Mouse (Mus musculus) left cerebral cortex, adult 8-10 months (tissue): ENCODE measurements around the gene Arhgef3. TPM values are rescaled to one million over a fixed set of nuclear protein-coding genes. Genes with fewer than 3 reads are reported as not detected.

Source experiments
- DNase-seq, 2 experiments: peaks; one replicate each; pipeline ENCODE4 v3.0.0; 2022; ENCODE audit warnings: low spot score in 2 of 2
- total RNA-seq, 4 experiments: library from RNA; stranded (reverse); gene quantifications; 2 replicates each; pipeline ENCODE4 v1.2.4; 2022

Arhgef3 gene
- total RNA-seq, 4 experiments from 2014 or later: 61.6 to 75.8 (median 72.8) TPM

- DNase-seq: no peak
Measured at GRCm38 (mm10) chr14:27303294-27303693, 188.6 kb downstream of the Arhgef3 start.

- no peak for DNase-seq
Measured at GRCm38 (mm10) chr14:27304408-27304807, 189.7 kb downstream of the Arhgef3 start.

GRCm38 (mm10) chr14:27308761-27309160, 194.1 kb downstream of the Arhgef3 start:
- no peak for DNase-seq

- no peak for DNase-seq
Measured at GRCm38 (mm10) chr14:27310559-27311242, 196.0 kb downstream of the Arhgef3 start.

GRCm38 (mm10) chr14:27312380-27312779, 197.7 kb downstream of the Arhgef3 start:
- no peak for DNase-seq

- DNase-seq: no peak
Measured at GRCm38 (mm10) chr14:27315737-27316136, 201.0 kb downstream of the Arhgef3 start.

GRCm38 (mm10) chr14:27317146-27317545, 202.4 kb downstream of the Arhgef3 start:
- DNase-seq: no peak

GRCm38 (mm10) chr14:27319386-27319785, 204.7 kb downstream of the Arhgef3 start:
- DNase-seq: no peak

GRCm38 (mm10) chr14:27322041-27322440, 207.3 kb downstream of the Arhgef3 start:
- DNase-seq: no peak

GRCm38 (mm10) chr14:27324689-27325088, 210.0 kb downstream of the Arhgef3 start:
- DNase-seq: no peak

GRCm38 (mm10) chr14:27325537-27325936, 210.8 kb downstream of the Arhgef3 start:
- DNase-seq: no peak

GRCm38 (mm10) chr14:27327862-27328261, 213.2 kb downstream of the Arhgef3 start:
- DNase-seq: no peak

GRCm38 (mm10) chr14:27328952-27329351, 214.3 kb downstream of the Arhgef3 start:
- no peak for DNase-seq

GRCm38 (mm10) chr14:27331490-27332035, 216.9 kb downstream of the Arhgef3 start:
- no peak for DNase-seq

GRCm38 (mm10) chr14:27332359-27332987, 217.8 kb downstream of the Arhgef3 start:
- no peak for DNase-seq

GRCm38 (mm10) chr14:27335331-27336207, 220.9 kb downstream of the Arhgef3 start:
- DNase-seq: peak; percentile 78 to 90

- DNase-seq: peak in 1 of 2 experiments; percentile 27
Measured at GRCm38 (mm10) chr14:27336208-27337114, 221.8 kb downstream of the Arhgef3 start.

GRCm38 (mm10) chr14:27337156-27337555, 222.5 kb downstream of the Arhgef3 start:
- DNase-seq: no peak

- no peak for DNase-seq
Measured at GRCm38 (mm10) chr14:27338034-27338708, 223.5 kb downstream of the Arhgef3 start.
